Mouse (Mus musculus) common myeloid progenitor, adult 5-6 weeks (primary cell): ENCODE results near the gene B4galnt1. TPM values are rescaled to one million over a fixed set of nuclear protein-coding genes. Genes with fewer than 3 reads are reported as not detected.
"Not testable (repeated sequence)": the region's sequence is repeated elsewhere in the genome, so short reads cannot be mapped to it uniquely, and the experiment has no call there.

ENCODE experiments used
- ATAC-seq: replicated peaks from 2 replicates; pipeline ENCODE4 v1.8.0; 2016; ENCODE audit warnings: low read depth, mild to moderate bottlenecking, moderate TSS enrichment, inconsistent platforms; ENCODE audit not compliant: poor library complexity, severe bottlenecking
- total RNA-seq: library from RNA; stranded (forward); fragments of 200-1000, 187-1606 nt; gene quantifications from 2 replicates; pipeline ENCODE4 v1.2.3, GENCODE M21; 2017

Gene B4galnt1
- total RNA-seq, 1 experiment from 2014 or later = 56.5 TPM

GRCm38 (mm10) chr10:127186451-127186850 lies 21.4 kb downstream of the B4galnt1 start:
- ATAC-seq = no peak

DNA sequence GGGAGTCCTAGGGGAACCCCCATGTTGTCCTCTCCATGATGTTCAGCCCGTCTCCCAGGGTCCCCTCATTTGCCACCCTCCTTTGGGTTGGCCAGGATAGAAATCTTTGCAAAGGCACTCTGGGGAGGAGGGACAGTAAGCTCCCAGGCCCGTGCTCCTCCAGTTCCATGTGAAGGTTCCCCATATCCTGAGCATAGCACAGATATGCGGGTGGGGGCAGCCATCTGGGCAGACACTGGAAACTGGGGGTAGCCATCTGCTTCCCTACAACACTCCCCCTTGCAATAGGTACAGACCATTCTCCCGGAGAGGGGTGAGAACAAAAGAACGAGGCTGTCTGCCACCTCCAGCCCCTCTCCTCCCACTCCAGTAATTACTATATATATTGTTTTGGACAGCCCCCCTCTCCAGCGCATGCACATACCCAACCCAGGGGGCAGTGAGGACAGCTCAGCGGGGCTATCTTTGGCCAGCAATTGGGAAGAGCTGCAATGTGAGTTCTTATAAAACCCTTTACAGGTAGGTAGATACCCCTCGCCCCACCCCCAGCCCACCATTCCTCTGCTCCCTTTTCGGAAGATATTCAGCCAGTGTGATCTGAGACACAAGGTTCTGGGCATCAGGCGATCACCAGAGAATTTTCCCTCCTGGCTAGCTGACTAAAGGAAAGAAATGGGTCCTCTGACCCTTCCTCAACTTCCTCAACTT lies 22.5 kb downstream of the B4galnt1 start:
- no peak for ATAC-seq

DNA sequence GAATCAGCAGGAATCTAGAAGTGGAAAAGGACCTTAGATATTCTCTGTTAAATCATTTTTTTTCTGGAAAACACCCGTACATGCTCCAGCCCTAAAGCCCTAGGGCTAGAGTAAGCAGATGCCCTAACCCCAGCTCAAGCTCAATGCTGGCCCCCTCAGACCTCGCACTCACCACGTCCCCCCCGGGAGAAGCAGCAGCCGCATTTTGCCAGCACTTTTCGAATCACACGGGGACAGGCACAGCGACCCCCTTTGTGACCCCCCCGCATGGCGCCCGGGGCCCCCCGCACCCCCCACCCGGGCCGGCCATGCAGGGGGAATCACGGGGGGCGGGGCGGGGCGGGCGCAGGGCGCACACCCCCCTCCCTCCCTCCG lies 23.0 kb downstream of the B4galnt1 start:
- no peak for ATAC-seq

GRCm38 (mm10) chr10:127188465-127189115 lies 23.6 kb downstream of the B4galnt1 start:
- ATAC-seq = no peak; the same call in 1 of the 2 replicates

GRCm38 (mm10) chr10:127189116-127189650 lies 24.2 kb downstream of the B4galnt1 start:
- peak; percentile 46 for ATAC-seq

DNA sequence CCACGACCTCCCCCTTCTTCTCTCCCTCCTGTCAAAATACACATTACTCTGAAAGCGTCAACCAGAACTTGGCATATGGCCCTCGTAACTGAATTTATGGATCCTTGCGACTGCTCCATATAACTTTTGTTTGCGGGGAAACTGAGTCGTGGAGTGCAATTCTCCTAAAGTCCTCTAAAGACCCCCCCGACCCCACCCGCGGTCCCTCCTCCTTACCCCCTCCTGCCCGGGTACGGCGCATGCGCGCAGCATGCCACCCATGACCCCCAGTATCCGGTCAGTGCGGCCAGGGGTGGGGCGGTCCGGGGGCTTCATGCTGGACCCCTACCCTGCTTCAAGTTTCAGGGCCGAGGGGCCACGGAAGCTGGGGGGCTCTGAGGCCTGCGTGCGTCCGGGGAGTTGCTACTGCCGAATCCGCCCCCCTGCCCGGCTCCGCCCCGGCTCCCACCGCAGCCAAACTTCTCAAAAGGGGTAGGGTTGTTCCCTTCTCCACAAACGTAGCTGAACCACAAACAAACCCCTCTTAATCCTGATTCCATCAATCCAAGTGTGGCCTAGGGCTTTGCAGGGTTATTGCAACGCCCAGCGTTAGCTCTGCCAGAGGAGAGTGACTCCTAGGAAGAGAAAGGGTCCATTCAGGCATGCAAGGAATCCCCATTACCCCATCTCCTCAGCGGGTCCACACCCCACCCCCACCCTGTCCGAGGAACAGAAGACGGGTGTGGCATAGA lies 24.8 kb downstream of the B4galnt1 start, which contains the start of gene Arhgef25:
Gene Arhgef25, minus strand, starts transcription at position 433 of the 731 bp plus-strand sequence.
- no peak for ATAC-seq

GRCm38 (mm10) chr10:127190398-127191190 lies 25.6 kb downstream of the B4galnt1 start:
- ATAC-seq = no peak

GRCm38 (mm10) chr10:127191191-127192056 lies 26.4 kb downstream of the B4galnt1 start:
- ATAC-seq = no peak

- ATAC-seq = not testable (repeated sequence)
Observed at GRCm38 (mm10) chr10:127192057-127192328, 27.0 kb downstream of the B4galnt1 start.

DNA sequence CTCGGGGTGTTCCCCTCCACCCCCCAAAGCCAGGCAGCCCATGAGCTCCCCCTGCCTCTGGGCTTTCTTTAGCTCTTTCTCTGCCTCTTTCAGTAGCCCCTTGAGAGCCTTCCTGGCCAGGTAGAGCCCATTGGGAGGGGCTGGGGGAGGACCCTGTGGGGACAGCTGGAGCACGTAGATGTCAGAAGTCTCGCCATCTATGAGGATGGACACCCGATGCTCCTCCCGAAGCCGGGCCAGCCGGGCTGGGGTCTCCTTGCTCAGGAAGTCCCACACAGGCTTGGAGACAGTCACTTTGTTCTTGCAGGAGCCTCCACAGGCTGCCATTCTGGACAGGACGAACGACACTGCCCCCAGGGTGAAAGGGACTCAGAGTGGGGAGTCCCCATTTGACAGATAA lies 28.0 kb downstream of the B4galnt1 start:
- no peak for ATAC-seq

- peak; percentile 49 for ATAC-seq
Observed at GRCm38 (mm10) chr10:127194428-127195327, 29.7 kb downstream of the B4galnt1 start.

GRCm38 (mm10) chr10:127195328-127196129 lies 30.5 kb downstream of the B4galnt1 start, which contains the start of gene Dtx3:
Gene Dtx3, minus strand, starts transcription at chr10:127195728.
- ATAC-seq = 0 out of 2 replicates have a peak, but pooled peaks have one; percentile 13

DNA sequence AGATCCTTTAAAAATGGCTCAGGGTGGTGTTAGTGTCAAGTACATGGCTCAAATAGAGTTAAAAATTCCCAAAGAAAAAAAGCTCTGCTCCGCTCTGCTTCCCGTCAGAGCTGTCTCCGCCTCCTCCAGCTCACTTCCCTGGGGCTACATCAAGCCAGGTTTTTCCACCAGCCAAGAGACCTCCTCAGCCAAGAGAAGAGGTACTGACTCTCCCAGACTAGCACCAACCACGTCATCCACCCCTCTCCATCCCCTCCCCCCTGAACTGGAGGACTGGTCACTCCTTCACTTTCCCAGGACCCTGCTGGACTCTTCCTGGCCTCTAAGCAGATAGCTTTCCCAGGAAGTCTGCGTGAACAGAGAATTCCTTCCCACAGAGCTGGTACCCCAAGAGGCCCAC lies 31.4 kb downstream of the B4galnt1 start:
- ATAC-seq = no peak

DNA sequence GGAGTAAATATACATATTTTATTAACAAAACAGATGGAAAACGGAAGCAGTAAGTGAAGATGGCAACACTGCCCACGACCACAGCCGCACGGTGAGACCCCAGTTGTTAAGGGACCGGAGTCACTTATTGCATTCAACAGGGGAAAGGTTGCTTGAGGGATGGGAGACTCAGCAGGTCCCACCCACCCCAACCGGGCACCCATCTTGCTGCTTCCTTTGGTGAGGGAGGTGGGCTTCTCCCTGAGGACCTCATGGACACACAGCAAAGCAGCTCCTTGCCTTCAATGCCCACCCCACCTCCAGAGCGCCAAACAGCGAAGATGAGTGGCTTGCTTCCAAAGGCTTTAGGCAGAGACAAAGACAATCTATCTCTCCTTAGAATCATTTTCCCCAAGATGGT lies 32.1 kb downstream of the B4galnt1 start:
- no peak for ATAC-seq

- no peak for ATAC-seq
Observed at GRCm38 (mm10) chr10:127197505-127198110, 32.6 kb downstream of the B4galnt1 start.

- ATAC-seq = no peak
Observed at GRCm38 (mm10) chr10:127198492-127198891, 33.5 kb downstream of the B4galnt1 start.

DNA sequence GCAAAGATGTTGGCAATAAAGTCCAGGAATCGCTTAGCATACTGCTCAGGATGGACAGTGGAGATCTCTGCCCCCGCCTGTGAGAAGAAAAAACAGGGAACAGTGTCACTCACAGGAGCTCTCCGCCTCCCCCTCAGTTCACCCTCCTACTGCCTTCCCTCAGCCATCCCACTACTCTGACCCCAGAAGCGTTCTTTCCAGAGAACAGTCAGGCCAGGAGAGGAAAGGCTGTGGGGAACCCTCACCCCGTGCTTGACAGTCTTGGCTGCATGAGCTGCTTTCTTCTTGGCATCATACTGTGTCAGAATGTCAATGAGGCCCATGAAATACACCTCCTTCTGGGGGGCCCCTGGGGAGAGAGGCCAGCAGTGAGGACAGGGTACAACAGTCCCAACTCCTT lies 34.0 kb downstream of the B4galnt1 start:
- no peak for ATAC-seq
